Mouse (Mus musculus) embryonic facial prominence, embryonic 14.5 days (tissue): ENCODE measurements around the gene Gm136. TPM values are rescaled to one million over a fixed set of nuclear protein-coding genes. Genes with fewer than 3 reads are reported as not detected.

Source experiments
- ATAC-seq: fragments of 200-750 bp; cut with Nextera tagmentation; 2 replicates; pipeline ENCODE4 v1.8.0; 2017; ENCODE audit warnings: low read depth, moderate number of reproducible peaks, moderate TSS enrichment
- DNase-seq: peaks from one replicate; pipeline ENCODE4 v3.0.0-alpha.2; 2015; ENCODE audit warnings: low spot score
- H3K27ac ChIP-seq: fragments of 300-500 bp; sonication (generic); replicated peaks from 2 replicates; pipeline ENCODE4 v1.5.1; 2014; ENCODE audit warnings: low read depth, mild to moderate bottlenecking, low read length, moderate library complexity
- H3K27me3 ChIP-seq: fragments of 300-500 bp; sonication (generic); replicated peaks from 2 replicates; pipeline ENCODE4 v1.6.1; 2014; ENCODE audit warnings: low read length; ENCODE audit not compliant: control insufficient read depth, insufficient read depth
- H3K36me3 ChIP-seq: fragments of 300-500 bp; sonication (generic); 2 replicates; pipeline ENCODE4 v1.6.1; 2014; ENCODE audit warnings: low read length, mixed read lengths; ENCODE audit not compliant: control insufficient read depth, insufficient read depth
- H3K4me1 ChIP-seq: fragments of 300-500 bp; sonication (generic); 2 replicates; pipeline ENCODE4 v1.6.1; 2014; ENCODE audit warnings: antibody characterized with exemption, low read length; ENCODE audit not compliant: control insufficient read depth, insufficient read depth
- H3K4me2 ChIP-seq: fragments of 300-500 bp; sonication (generic); 2 replicates; pipeline ENCODE4 v1.6.1; 2014; ENCODE audit warnings: low read depth, mild to moderate bottlenecking, low read length, moderate library complexity, mixed read lengths
- H3K4me3 ChIP-seq: fragments of 300-500 bp; sonication (generic); 2 replicates; pipeline ENCODE4 v1.5.1; 2014; ENCODE audit warnings: low read depth, mild to moderate bottlenecking, low read length
- H3K9ac ChIP-seq: fragments of 300-500 bp; sonication (generic); 2 replicates; pipeline ENCODE4 v1.6.1; 2014; ENCODE audit warnings: low read depth, mild to moderate bottlenecking, low read length, moderate library complexity, mixed read lengths
- H3K9me3 ChIP-seq: fragments of 300-500 bp; sonication (generic); 2 replicates; pipeline ENCODE4 v1.6.1; 2016; ENCODE audit warnings: low read length; ENCODE audit not compliant: control insufficient read depth
- WGBS: fragments of 180-500 bp; shearing (Covaris S2); extraction: QIAGEN DNeasy Blood & Tissue Kit; methylation state at CpG from one replicate; pipeline ENCODE4 v1.1.7; 2014; 5-methylcytosine and 5-hydroxymethylcytosine counted together
- polyA plus RNA-seq: library from polyadenylated mRNA; unstranded; fragments of >200 nt; fragmentation: Nextera tagmentation; extraction: Ambion mirVana; gene quantifications from 2 replicates; pipeline ENCODE4 v1.2.1, GENCODE M21; 2014

Gene Gm136
- polyA plus RNA-seq, 1 experiment from 2014 or later: not detected

GRCm38 (mm10) chr4:34724306-34724705 lies 31.8 kb downstream of the Gm136 start:
- Histone ChIP-seq H3K9me3 (peaks cover 7% of the 10 kb centered on the region), H3K36me3 (no peaks in the 10 kb centered on the region), H3K4me1 (no peaks in the 10 kb centered on the region), H3K9ac (no peak overlapping the region), H3K27me3 (0 out of 2 replicates have a peak, but pooled peaks cover 5% of the 10 kb centered on the region), H3K4me3 (no peak overlapping the region), H3K4me2 (no peak overlapping the region), H3K27ac (no peak overlapping the region)
- no peak for ATAC-seq
- WGBS: 52% methylated on average over 4 of the region's 4 CpGs
- DNase-seq: no peak

- H3K9me3 ChIP-seq: peaks cover 7% of the 10 kb centered on the region
- no peak for ATAC-seq
- H3K4me3 ChIP-seq: no peak overlapping the region
- no peak overlapping the region for H3K27ac ChIP-seq
- H3K27me3 ChIP-seq: no peaks in the 10 kb centered on the region
- 62% methylated on average over 4 of the region's 4 CpGs for WGBS
- no peak overlapping the region for H3K9ac ChIP-seq
- no peak overlapping the region for H3K4me2 ChIP-seq
- DNase-seq: no peak
- no peaks in the 10 kb centered on the region for H3K36me3 ChIP-seq
- H3K4me1 ChIP-seq: no peaks in the 10 kb centered on the region
Observed at GRCm38 (mm10) chr4:34723186-34723585, 32.9 kb downstream of the Gm136 start.

GRCm38 (mm10) chr4:34720127-34720895 lies 35.8 kb downstream of the Gm136 start:
- Histone ChIP-seq H3K9ac (no peak overlapping the region), H3K9me3 (peaks cover 7% of the 10 kb centered on the region), H3K27me3 (no peaks in the 10 kb centered on the region), H3K4me3 (no peak overlapping the region), H3K27ac (no peak overlapping the region), H3K4me1 (no peaks in the 10 kb centered on the region), H3K36me3 (no peaks in the 10 kb centered on the region), H3K4me2 (no peak overlapping the region)
- WGBS: 90% methylated on average over 7 of the region's 7 CpGs
- ATAC-seq: no peak
- DNase-seq: no peak

GRCm38 (mm10) chr4:34719421-34719820 lies 36.6 kb downstream of the Gm136 start:
- H3K9me3 ChIP-seq: peaks cover 7% of the 10 kb centered on the region
- no peak overlapping the region for H3K4me3 ChIP-seq
- H3K27ac ChIP-seq: no peak overlapping the region
- no peaks in the 10 kb centered on the region for H3K36me3 ChIP-seq
- no peaks in the 10 kb centered on the region for H3K4me1 ChIP-seq
- H3K27me3 ChIP-seq: no peaks in the 10 kb centered on the region
- 95% methylated on average over 12 of the region's 12 CpGs for WGBS
- no peak overlapping the region for H3K4me2 ChIP-seq
- DNase-seq: no peak
- ATAC-seq: no peak
- no peak overlapping the region for H3K9ac ChIP-seq

GRCm38 (mm10) chr4:34715062-34715461 lies 41.0 kb downstream of the Gm136 start:
- no peaks in the 10 kb centered on the region for H3K4me1 ChIP-seq
- ATAC-seq (no peak), DNase-seq (no peak)
- H3K27ac ChIP-seq: no peak overlapping the region
- no peaks in the 10 kb centered on the region for H3K27me3 ChIP-seq
- no peak overlapping the region for H3K4me3 ChIP-seq
- WGBS: 94% methylated on average over 1 of the region's 1 CpGs
- no peak overlapping the region for H3K4me2 ChIP-seq
- no peak overlapping the region for H3K9ac ChIP-seq
- H3K36me3 ChIP-seq: no peaks in the 10 kb centered on the region
- peaks cover 2% of the 10 kb centered on the region for H3K9me3 ChIP-seq

- ATAC-seq (no peak), DNase-seq (no peak)
- no peak overlapping the region for H3K27ac ChIP-seq
- H3K9me3 ChIP-seq: no peaks in the 10 kb centered on the region
- H3K4me1 ChIP-seq: no peaks in the 10 kb centered on the region
- no peak overlapping the region for H3K4me2 ChIP-seq
- H3K4me3 ChIP-seq: no peak overlapping the region
- no peak overlapping the region for H3K9ac ChIP-seq
- WGBS: 73% methylated on average over 3 of the region's 3 CpGs
- no peaks in the 10 kb centered on the region for H3K36me3 ChIP-seq
- no peaks in the 10 kb centered on the region for H3K27me3 ChIP-seq
Observed at GRCm38 (mm10) chr4:34708127-34708526, 47.9 kb downstream of the Gm136 start.

GRCm38 (mm10) chr4:34707248-34707647 lies 48.8 kb downstream of the Gm136 start:
- Histone ChIP-seq H3K4me2 (no peak overlapping the region), H3K27me3 (no peaks in the 10 kb centered on the region), H3K4me1 (no peaks in the 10 kb centered on the region), H3K4me3 (no peak overlapping the region), H3K9me3 (no peaks in the 10 kb centered on the region), H3K9ac (no peak overlapping the region), H3K36me3 (no peaks in the 10 kb centered on the region), H3K27ac (no peak overlapping the region)
- ATAC-seq (no peak), DNase-seq (no peak)
- WGBS: 83% methylated on average over 3 of the region's 3 CpGs

- Histone ChIP-seq H3K4me3 (no peak overlapping the region), H3K27me3 (no peaks in the 10 kb centered on the region), H3K27ac (no peak overlapping the region), H3K36me3 (no peaks in the 10 kb centered on the region), H3K4me1 (no peaks in the 10 kb centered on the region), H3K4me2 (no peak overlapping the region), H3K9ac (no peak overlapping the region), H3K9me3 (no peaks in the 10 kb centered on the region)
- ATAC-seq: no peak
- no peak for DNase-seq
- WGBS: 65% methylated on average over 4 of the region's 4 CpGs
Observed at GRCm38 (mm10) chr4:34703029-34703428, 53.0 kb downstream of the Gm136 start.

GRCm38 (mm10) chr4:34702231-34702630 lies 53.8 kb downstream of the Gm136 start:
- Histone ChIP-seq H3K4me2 (no peak overlapping the region), H3K4me1 (no peaks in the 10 kb centered on the region), H3K36me3 (no peaks in the 10 kb centered on the region), H3K4me3 (no peak overlapping the region), H3K27me3 (no peaks in the 10 kb centered on the region), H3K27ac (no peak overlapping the region), H3K9me3 (no peaks in the 10 kb centered on the region), H3K9ac (no peak overlapping the region)
- WGBS: 92% methylated on average over 11 of the region's 11 CpGs
- DNase-seq: no peak
- ATAC-seq: no peak
